Mouse (Mus musculus): Measurements from ENCODE around the gene Cep72.
"Not testable (repeated sequence)": the region's sequence is repeated elsewhere in the genome, so short reads cannot be mapped to it uniquely, and the experiment has no call there.

Cep72 gene

DNA sequence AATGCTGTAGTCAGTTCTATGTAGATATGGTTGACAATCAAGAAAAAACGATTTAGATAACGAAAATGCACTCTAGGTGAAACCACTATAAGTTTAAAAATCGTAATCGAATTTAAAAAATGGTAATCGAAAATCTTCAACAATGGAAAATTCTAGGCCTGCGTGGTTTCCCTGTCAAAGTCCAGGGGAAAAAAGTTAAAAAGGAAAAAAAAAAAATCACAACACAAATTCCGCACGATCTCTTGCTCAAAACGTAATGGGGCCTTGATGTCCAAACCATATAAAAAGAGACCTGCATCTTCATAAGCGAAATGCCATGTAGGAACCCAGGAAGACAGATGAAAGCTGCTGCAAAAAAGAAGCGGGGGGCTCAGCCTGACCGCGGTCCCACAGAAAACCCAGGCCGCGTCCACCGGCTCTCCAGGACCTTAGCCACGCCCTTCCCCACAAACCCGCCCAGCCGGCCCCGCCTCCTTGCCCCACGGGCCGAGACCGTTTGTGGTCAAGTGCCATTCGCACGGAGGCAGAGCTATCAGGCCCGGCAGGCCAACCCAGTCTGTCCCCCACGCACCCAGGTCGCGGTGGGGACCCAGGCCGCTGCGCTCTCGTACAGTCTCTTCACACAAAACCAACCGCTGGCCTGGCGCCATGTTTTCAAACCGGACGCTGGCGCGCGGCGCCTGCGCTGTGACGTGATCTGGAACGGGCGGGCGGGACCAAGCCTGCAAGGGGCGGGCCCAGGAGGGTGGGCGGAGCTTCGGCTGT is at the start of gene Cep72:
Cep72 (minus strand) TSS at position 687 of the 765 bp plus-strand sequence.
- peak; percentile 93 for DNase-seq

DNA sequence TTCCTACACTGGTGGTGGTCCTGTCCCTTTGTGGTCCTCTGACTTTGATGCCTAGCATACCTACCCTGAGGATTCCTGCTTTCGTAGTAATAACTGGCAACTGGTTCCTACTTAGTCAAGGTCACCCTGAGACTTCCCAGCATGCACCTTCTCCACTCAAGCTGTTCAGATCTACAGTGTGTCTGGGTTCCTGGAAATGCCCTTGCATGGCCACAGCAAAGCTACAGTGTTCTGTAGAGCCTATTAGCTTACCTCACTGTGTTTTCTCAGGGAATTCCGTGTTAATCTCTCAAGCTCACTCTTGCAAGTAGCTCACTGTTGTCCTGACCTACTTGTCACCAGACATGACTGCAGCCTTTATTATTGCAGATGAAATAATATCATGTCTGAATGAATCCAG is 45.3 kb upstream of the Cep72 start:
- no peak for DNase-seq

DNA sequence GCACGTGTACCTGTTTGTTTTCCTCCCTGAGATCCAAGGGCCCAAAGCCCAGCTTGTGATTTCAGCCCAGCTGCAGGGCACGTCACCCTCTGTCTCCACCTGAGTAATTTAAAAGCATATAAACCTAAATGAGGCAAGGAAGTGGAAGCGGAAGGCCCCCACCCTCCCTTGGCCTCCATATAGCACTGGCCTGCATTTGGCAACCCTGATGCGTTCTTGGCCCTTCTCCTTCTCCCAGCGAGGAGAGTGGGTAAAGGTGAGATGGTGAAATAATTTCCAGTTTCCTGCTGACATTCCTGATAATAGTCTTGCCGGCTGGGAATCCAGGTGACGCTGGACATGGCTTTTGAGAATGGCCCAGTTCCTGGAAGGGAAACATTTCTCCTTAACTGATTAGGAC is 42.3 kb upstream of the Cep72 start:
- DNase-seq: no peak

DNA sequence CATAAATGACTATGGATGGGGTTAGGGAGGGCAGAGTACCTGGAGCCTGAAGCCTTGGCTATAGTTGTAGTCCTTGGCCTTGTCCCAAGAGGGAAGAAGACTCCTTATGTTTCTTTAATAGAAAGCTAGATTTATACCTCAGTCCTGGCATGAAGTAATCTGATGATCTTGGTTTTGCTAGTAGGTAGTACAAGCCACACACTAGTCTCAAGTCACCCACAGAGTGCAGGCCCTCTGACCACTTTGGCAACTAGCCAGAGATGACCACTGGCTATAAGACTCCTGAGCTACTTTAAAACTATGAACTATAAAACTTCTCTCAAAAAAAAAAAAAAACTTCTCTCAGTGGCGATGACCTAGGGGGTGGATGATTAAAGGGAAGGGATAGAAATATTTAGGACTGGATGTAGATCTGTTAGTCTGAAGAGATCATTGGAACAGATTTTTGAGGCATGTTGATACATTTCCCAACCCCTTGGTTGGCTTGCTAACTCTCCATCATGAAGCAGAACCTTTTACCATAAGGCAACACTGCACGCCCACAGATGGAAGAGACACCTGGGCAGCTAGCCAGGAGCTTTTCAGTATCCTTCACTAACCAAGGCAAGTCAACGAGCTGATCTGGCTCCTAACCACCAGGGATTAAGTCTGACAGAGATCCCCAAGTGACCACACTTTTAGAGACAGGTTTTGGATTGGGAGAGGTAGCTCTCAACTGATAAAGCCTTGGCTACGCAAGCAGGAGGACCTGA is 40.9 kb upstream of the Cep72 start:
- DNase-seq: no peak

DNA sequence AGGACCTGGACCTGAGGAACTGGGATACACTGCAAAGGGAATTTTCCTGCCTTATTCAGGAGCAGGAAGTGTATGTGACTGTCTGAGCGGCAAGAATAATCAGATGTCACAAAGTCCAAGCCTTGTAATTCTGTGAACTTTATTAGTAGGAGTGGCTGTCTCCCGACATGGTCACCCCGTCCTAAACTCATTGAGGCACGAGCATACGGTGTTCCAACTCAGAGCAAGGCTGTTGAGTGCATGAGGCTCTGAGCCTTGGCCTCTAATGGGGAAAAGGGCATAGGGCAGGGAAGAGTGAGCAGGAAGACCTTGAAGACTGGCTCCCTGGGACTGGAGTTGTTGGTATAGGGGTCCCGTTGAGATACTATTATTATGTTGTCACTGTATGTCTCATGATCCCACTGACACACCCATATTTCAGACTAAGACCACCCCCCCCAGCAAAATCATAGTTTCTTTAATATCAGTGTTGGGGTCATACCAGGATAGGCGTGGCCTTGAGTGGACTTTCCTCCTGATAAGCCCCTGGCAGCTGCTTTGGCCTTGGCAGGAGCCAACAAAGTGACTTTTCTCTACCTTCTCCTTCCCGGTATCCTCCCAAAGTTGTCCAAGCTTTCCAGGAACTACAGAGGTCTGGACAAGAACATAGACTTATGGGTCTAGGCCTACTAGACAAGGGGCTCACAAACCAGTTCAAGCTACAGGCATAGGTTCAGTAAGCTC is 40.2 kb upstream of the Cep72 start:
- no peak for DNase-seq

DNA sequence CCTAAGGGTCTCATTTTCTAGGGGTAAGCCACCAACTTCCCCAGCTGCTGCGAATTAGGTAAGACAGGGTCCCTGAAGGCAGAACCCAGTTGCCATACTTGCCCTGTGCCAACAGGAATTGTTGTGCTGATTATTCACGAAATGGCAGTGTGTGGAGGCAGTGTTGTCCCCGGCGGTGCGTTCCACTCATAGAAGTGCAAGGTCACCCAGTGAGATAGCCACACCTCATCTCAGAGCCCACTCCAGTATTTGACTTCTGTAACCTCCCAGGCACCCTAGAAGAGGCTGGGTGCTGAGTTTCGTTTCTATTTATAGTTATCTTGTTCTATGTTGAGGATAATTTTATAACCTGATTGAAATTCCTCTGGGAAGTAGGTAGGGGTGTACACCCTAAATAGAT is 36.8 kb upstream of the Cep72 start:
- DNase-seq: no peak

DNA sequence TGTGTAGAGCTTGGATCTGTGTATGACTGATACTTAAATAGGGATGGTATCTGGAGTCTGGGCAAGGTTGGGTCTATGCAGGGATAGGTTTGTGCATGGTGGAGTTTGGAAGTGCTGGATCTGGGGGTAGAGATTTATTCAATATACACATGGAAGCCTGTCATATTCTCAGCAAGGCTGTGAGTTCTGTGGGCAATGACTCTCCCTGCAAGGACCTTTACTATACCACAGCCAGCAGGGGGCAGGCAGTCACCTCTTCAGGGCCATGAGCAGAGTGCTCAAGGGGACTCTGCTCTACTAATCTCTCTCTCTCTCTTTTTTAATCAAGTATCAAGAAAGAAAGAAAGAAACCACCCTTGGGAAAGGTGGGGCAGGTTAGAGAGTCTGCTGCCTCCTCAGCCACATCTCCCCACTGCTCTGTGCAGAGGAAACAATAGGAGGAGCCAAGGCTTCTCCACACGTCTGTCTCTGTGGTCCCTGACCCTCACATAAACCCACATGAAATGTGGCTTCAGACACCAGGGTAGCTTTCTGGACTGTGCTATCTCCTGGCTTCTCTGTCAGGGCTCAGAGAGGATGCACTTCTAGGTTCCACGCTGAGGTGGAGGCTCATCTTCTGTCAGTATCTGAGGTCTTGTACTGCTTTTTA is 34.7 kb upstream of the Cep72 start:
- DNase-seq: peak; percentile 65

DNA sequence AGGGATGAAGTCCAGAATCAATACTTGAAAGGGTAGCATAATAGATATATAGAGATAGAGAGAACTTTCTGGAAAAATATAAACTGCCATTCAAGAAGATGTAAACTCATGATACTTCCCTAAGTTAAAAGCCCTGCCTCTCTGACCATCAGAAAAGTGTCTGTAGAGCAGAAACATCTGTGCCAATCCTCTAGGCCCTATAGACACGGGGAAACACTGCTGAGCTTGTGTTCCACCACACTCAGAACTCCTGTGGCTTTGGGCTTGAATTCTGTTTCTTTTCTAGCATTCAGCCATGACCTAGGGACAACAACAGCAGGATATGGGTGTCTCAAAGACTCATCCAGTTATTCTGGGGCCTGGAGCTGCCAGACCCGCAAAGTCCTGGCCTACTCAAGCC is 33.8 kb upstream of the Cep72 start:
- DNase-seq: no peak

DNA sequence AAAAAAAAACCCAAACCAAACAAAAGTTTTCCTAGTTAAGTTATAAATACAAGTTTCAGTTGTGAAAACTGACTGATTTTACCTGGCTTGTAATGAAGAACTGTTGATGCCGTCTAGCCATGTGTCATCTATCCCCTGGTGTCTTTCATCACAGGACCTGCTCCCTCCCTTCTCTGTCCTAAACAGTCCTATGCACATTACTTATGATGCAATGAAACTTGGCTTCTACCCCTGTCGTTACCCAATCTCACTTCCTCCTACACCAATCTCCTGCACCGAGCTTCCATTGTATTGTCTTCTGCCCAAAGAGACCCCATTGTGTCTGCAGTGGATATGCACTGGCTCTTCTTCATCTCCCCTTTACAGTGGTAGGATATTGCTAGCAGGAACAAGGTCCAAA is 28.2 kb upstream of the Cep72 start:
- DNase-seq: peak; percentile 4

DNA sequence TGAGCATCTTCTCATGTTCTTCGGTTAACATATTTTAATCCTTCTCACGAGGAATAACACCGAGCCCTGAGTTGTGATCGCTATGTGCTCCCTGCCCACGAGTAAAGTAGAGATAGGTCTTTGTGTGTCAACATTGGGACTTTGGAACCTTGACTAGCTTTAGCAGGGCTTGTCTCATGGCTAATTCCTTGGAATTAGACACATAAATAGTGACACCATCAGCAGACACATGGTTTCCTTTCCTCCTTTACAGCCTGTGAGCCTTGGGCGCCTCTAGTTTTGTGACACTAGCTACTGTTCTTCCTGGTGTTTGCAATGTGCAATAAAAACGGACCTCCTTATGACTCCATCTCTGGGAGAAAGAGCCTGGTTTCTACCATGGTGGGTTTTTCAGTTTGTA is 11.3 kb upstream of the Cep72 start:
- DNase-seq: no peak

DNA sequence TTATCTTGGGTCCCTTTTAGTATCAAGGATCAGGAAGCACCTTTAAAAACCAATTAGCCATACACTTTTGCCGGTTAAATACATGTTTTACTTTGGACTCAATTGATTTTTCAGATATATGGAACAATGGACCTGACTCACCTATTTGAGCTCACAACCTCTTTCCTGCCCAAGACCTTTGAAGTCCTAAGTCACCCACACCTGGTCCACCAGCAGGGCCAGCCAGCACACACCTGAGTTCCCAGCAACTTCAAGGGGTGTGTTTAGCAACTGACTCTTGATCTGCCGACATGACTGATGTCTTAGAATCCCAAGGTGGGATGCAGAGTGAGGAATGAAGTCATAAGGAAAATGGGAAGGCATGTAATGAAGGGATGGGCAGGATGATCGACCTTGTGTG is 9.6 kb upstream of the Cep72 start:
- DNase-seq: no peak

DNA sequence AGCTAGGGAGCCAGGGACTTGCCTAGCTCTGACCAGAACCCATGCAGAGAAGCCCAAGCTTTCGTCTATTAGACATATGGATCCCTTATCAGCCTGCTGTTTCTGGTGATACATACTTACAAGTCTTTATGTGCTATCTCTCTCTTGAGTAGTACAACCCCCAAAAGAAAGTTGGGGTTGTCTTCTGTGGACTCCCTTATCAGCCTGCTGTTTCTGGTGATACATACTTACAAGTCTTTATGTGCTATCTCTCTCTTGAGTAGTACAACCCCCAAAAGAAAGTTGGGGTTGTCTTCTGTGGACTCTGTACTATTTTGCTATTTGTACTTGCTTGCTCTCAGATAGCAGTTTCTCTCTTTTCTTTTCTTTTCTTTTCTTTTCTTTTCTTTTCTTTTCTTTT is 9.1 kb upstream of the Cep72 start:
- not testable (repeated sequence) for DNase-seq

DNA sequence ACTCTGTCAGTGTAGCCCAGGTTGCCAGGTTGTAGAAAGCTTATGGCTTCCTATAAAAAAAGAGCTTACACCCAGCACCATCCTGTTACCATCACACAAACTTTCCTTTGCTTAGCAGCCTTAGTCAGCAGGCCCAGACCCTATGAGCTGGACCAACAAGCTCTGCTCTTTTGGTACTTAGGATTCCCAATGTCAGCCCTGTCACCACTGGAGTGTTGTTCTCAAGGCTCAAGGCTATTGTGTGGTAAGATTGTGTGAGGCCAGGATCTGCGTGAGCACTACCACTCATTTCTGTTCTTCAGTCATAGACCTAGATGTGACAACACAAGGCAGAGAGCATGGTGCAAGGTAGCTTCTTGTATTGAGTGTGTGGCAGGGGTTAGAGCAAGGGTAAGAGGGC is 4.5 kb upstream of the Cep72 start:
- no peak for DNase-seq

DNA sequence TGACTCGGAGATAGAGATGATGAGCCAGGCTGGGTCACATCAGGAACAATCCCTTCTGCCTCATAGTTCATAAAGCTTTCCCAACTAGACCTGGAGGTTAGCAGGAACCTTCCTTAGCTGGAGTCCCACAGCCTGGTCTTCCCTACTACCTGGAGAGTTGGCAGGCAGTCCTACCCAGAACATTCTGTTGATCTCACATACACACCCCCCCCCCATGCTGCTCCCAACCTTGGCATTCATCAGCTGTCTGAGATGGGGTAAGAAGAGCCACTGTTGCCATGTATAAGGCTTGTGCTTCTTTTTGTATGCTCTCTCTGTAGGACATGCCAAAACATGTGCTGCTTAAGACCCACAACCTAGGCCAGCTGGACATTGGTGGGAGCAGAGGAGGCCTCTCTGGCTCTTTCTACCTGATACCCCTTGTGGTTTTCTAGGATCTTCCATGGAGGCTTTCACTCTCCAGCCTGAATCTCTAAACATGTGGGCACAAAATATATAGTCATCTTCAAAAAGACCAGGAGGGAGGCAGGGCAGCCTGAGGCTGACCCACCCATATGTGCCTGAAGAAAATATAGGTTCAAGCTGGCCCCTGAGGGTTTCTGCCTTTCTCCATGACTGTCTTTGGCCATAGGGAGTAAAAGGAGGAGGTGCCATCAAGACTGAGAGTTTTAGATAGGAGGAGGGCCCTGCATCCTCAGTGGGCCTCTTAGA is 1.4 kb upstream of the Cep72 start:
- DNase-seq: no peak

DNA sequence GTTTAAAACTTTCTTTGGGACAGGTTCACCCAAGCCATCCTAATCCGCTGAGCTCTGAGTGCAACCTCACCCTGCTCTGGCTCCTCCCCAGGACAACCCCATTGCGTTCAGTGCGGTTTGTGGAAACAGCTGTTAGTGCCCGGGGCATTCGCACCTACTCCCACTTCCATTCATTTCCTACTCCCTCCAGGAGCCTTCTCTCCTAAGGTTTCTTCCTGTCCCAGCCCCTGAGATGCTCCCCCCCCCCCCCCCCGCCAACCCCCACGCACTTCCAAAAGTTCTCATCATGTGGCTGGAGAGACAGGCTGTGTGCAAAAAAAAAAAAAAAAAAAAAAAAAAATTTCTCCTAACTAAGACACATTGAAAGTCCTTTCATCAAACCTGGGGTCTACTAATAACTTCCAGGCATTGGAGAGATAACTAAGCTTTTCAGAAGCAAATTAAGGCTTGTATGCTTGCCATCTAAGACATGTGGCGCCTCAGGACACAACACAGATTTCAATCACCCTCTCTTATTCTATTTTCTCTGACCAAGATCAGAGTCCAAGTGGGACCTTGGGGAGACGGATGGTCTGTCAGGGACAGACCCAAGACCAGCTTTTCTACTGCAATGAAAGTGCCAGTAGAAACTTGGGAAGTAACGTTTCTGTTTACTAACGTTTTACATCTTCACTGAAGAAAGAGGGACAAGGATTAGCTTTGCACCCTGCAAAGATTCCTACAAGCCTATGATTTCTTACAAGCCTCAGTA is 454 bp upstream of the Cep72 start:
- DNase-seq: no peak

DNA sequence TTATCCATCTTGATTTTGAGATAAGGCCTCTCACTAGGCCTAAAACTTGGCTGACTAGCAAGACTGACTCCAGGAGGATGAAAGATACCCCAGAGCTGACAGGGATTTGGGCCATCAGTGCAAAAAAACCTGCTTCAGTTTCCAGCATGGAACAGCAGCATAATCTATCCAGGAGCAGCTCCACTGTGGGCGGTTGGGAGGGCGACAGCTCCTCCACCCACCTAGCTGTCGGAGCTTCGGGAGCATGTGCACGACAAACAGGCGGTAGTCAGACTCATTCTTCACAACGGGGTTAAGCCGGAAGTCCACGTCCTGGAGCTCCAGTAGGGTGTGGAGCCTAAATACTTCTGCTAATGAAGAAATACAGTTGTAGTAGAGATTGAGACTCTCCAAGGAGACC is 4.0 kb downstream of the Cep72 start:
- no peak for DNase-seq

DNA sequence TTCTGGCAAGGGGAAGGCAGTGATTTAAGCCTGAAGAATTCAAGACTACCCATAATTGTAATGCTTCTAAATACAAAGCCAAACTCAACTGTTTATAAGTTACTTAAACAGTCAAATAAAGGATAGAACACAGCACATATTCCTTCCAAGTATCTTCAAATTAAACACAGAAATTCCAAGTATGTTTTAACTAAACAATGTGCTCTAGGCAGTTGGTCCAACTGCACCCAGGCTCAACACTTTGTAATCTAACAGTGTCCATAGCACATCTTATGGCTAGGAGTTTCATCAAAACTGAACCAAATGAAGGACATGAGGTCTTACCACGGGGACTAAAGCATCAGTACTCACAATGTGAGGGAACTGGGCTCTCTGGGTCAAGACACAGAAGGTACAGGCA is 5.9 kb downstream of the Cep72 start:
- no peak for DNase-seq

DNA sequence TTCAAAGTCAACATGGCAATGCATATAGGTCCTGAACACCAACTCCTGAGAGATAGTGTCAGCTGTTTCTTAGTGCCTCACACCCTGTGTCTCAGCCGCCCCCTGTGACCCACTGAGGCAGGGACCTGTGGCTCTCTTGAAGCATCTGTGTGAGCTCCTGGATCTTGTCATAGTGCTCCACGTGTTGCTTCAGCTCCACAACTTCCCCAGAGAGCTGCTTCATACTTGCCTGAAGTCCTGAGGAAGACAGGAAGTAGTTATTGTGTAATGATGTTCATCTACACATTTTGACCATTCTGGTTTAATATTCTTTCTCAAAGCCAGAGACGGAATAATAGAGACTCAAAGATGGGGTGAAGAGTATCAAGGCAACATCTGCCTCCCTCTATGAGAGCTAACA is 22.2 kb downstream of the Cep72 start:
- no peak for DNase-seq

DNA sequence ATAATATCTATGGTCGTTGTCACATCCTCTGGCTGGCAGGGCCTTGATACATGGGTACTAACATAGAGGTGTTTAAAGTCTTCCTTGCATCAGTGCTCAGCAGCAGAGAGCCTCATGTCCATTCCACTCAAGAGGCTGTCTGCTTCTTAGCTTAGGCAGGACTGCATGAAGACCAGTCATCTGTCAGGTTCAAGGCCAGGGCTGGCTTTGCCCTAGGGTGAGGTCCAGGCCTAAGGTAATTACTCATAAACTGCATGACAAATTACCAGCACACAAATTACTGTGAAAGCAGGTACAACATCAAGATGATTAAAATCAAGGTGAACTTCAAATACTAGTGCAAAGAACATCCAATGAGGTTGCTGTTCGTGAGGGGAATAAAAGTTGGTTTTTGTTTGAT is 26.3 kb downstream of the Cep72 start:
- no peak for DNase-seq

DNA sequence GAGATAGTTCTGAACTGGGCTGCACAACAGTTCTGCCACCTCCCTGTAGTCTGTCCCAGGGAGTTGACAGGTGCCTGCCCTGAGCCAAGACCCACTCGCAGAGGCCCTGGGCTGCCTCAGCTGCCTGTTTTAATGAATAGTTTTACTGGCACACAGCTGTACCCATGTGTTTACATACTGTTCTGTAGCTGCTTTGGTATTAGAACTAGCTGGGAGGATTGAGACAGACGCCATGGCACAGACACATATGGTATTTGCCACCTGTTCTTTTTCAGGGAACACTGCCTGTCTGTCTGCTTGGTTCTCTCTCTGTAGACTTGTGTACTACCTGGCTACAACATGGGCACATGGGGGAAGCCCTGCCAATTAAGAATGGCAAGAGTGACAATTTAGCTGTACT is 27.3 kb downstream of the Cep72 start:
- DNase-seq: no peak

DNA sequence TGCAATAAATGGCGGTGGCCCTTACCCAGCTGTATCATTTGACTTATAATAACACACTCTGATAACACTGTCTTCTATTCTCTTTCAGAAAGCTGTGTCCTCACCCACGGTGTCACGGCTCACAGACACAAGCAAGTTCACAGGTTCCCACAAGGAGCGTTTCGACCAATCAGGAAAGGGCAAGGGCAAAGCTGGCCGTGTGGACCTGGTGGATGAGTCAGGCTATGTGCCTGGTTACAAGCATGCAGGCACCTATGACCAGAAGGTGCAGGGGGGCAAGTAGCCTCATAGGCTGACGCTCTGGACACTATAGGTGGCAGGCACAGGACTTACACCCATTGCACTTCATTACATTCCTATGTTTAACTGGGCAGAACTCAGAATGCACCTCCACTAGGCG is 31.0 kb downstream of the Cep72 start:
- no peak for DNase-seq

DNA sequence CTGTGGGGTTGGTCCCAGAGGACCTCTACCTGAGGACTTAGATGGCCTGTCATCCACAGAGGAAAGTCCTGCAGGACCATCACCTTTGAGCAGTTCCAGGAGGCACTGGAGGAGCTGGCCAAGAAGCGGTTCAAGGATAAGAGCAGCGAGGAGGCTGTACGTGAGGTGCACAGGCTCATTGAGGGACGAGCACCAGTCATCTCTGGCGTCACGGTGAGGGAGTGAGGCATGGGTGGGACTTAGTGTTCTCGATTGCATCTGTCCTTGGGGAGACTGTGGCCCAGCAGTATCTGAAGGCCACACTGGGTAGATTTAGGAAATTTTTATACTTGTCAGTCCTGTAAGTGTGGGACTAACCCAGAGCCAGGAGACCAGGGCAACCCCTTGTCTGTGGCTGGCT is 31.4 kb downstream of the Cep72 start:
- no peak for DNase-seq
